Mouse (Mus musculus) C2C12 (cell line): ENCODE results near the gene Rbm20.

Experiments
- CEBPB ChIP-seq: IDR thresholded peaks from one replicate; pipeline ENCODE4 v1.6.1; 2011; ENCODE audit warnings: low read depth, mild to moderate bottlenecking, control low read depth, moderate library complexity
- CTCF ChIP-seq: IDR thresholded peaks from one replicate; pipeline ENCODE4 v1.5.1; 2011; ENCODE audit not compliant: control insufficient read depth, insufficient read depth, insufficient read length
- MYOD1 ChIP-seq: IDR thresholded peaks from one replicate; pipeline ENCODE4 v1.6.1; 2011; ENCODE audit warnings: low read depth; ENCODE audit not compliant: control insufficient read depth, insufficient read length
- MYOG ChIP-seq: IDR thresholded peaks from one replicate; pipeline ENCODE4 v1.6.1; 2011; ENCODE audit not compliant: control insufficient read depth, insufficient read length; ENCODE audit errors: extremely low read depth
- USF1 ChIP-seq: IDR thresholded peaks from one replicate; pipeline ENCODE4 v1.6.1; 2011; ENCODE audit warnings: low read depth, mild to moderate bottlenecking, control low read depth, moderate library complexity

- no peak for TF ChIP-seq CTCF
- no peak for TF ChIP-seq CEBPB
- no peak for TF ChIP-seq USF1
- TF ChIP-seq MYOG: no peak
- no peak for TF ChIP-seq MYOD1
Observed at GRCm38 (mm10) chr19:53868796-53869195, 191.7 kb downstream of the Rbm20 start.
